Mouse (Mus musculus) ES-E14 (cell line): ENCODE measurements around the gene Ccdc153.

Source experiments
- CHD2 ChIP-seq: IDR thresholded peaks from 2 replicates; pipeline ENCODE4 v1.6.1; 2014; ENCODE audit warnings: mild to moderate bottlenecking, low read depth, low read length, inconsistent platforms
- HCFC1 ChIP-seq: IDR thresholded peaks from 2 replicates; pipeline ENCODE4 v1.6.1; 2012; ENCODE audit warnings: low read length, inconsistent platforms, borderline replicate concordance; ENCODE audit not compliant: insufficient read depth
- MAFK ChIP-seq: IDR thresholded peaks from 2 replicates; pipeline ENCODE4 v1.6.1; 2014; ENCODE audit warnings: mild to moderate bottlenecking, low read depth, low read length, inconsistent platforms; ENCODE audit not compliant: insufficient read depth
- ZC3H11A ChIP-seq: IDR thresholded peaks from 2 replicates; pipeline ENCODE4 v1.6.1; 2012; ENCODE audit warnings: low read depth, mild to moderate bottlenecking, inconsistent platforms, low read length, borderline replicate concordance
- ZNF384 ChIP-seq: IDR thresholded peaks from 2 replicates; pipeline ENCODE4 v1.6.1; 2012; ENCODE audit warnings: low read depth, low read length, inconsistent platforms

DNA sequence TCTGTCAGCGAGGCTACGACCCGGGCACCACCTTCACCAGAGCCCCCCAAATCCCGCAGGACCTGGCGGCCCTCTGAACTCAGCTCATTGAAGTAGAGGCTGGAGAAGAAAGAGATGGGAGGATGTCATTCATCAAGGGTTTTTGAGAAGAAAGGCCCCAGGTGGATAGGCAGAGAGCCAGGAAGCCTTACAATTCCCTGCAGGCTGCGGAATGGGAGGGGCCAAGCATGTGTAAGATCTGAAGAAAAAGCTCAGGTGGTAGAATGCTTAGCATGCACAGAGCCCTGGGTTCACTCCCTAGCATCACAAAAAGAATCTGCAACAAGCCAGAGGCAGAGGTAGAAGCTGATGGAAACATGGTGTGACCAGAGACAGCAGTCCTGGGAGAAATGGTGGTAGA, 13.0 kb downstream of the Ccdc153 start:
- no peak for TF ChIP-seq HCFC1
- TF ChIP-seq ZNF384: no peak
- TF ChIP-seq ZC3H11A: no peak
- no peak for TF ChIP-seq MAFK
- TF ChIP-seq CHD2: no peak
